Mouse (Mus musculus): ENCODE results near the gene Pgam1. TPM values are rescaled to one million over a fixed set of nuclear protein-coding genes. Genes with fewer than 3 reads are reported as not detected.
A peak's percentile ranks its signal among the peaks of the same experiment; 100 is the strongest.

The Pgam1 gene
- polyA plus RNA-seq, 1 experiment from 2014 or later, result 595 TPM

DNA sequence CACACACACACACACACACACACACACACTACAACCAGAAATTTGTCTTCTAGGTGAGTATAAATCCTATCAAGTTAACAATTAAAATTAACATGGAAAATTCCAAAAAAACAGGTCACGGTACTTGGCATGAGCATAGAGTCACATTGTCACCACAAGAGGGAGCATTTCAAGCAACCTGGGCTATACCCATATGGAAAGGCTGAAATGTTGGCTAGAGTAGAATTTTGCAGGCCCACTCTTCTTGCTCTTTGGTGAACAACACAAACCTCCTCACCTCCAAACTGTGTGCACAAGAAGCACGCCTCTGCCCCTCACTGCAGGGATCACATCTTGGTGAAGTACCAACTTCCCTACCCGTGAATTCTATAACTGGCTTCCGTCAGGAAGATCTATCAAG is 12.9 kb upstream of the Pgam1 start:
- ATAC-seq (ENCODE audit: low FRiP score, low read depth), result no peak
- Histone ChIP-seq H3K4me2 (replicated peaks) (no peak overlapping the region), H3K36me3 (no peaks in the 10 kb centered on the region), H3K9me3 (no peaks in the 10 kb centered on the region), H3K27ac (no peak overlapping the region), H3K27me3 (no peaks in the 10 kb centered on the region), H3K4me1 (peaks cover 16% of the 10 kb centered on the region), H3K9ac (no peak overlapping the region), H3K4me3 (no peak overlapping the region)
- 49% methylated on average over 4 of the region's 4 CpGs for WGBS

DNA sequence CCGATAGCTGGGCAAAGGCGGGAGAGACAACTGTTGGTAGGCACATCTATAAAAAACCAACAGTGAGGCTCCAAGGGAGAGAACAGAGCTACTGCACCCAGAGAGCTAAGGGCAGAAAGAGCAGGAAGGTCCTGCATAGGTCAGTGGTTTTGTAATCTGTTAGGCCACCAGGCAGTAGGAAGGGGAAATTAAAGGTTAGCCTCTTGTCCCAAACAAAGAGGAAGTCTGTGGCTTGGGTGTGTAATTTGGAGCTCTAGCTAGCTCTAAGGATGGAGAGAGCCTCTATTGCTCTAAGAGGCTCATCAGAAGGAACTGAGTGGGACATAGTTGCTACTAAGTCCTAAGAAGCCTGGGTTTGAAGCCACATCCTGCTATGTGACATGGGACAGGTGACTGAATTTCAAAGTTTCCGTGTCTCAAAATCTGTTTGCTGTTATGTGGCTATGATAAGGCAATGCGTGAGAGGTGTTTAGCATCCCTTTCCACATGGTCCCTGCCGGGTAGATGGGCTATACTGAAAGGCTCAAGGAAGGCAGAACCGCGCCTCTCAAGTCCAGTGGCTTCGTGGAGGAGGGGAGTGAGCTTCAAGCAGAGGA is 11.1 kb upstream of the Pgam1 start:
- H3K36me3 ChIP-seq, result no peaks in the 10 kb centered on the region
- no peaks in the 10 kb centered on the region for H3K9me3 ChIP-seq
- H3K27me3 ChIP-seq, result no peaks in the 10 kb centered on the region
- no peak overlapping the region for H3K27ac ChIP-seq
- no peak overlapping the region for H3K4me3 ChIP-seq
- H3K4me2 ChIP-seq (replicated peaks), result no peak overlapping the region
- no peak overlapping the region for H3K9ac ChIP-seq
- peaks cover 5% of the 10 kb centered on the region; the same call in 1 of the 2 replicates for H3K4me1 ChIP-seq
- 86% methylated on average over 8 of the region's 8 CpGs for WGBS
- no peak for ATAC-seq (ENCODE audit: low FRiP score, low read depth)

DNA sequence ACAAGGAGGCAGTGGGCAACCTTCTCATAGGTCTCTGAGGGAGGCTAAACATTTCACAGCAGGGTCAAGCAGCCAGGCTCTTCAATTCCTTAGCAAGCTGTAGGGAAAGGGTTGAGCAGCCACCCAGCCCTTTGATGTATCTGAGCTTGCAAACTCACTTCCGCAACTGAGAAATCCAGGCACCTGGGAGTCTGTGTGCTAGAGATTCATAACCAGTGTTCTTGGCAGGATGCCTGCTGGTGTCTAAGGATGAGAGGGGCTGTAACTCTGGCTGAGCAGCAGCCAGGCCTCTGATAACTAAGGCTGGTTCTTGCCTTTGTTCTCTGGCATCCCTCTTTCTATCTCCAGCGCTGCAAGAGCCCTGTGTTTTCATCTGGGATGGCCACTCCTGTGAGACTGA is 10.0 kb upstream of the Pgam1 start:
- no peak overlapping the region for H3K4me3 ChIP-seq
- no peaks in the 10 kb centered on the region for H3K9me3 ChIP-seq
- H3K4me2 ChIP-seq (replicated peaks), result no peak overlapping the region
- WGBS, result 24% methylated on average over 2 of the region's 2 CpGs
- ATAC-seq (ENCODE audit: low FRiP score, low read depth), result no peak
- H3K4me1 ChIP-seq, result no peaks in the 10 kb centered on the region
- H3K36me3 ChIP-seq, result no peaks in the 10 kb centered on the region
- no peak overlapping the region for H3K27ac ChIP-seq
- no peak overlapping the region for H3K9ac ChIP-seq
- H3K27me3 ChIP-seq, result no peaks in the 10 kb centered on the region

DNA sequence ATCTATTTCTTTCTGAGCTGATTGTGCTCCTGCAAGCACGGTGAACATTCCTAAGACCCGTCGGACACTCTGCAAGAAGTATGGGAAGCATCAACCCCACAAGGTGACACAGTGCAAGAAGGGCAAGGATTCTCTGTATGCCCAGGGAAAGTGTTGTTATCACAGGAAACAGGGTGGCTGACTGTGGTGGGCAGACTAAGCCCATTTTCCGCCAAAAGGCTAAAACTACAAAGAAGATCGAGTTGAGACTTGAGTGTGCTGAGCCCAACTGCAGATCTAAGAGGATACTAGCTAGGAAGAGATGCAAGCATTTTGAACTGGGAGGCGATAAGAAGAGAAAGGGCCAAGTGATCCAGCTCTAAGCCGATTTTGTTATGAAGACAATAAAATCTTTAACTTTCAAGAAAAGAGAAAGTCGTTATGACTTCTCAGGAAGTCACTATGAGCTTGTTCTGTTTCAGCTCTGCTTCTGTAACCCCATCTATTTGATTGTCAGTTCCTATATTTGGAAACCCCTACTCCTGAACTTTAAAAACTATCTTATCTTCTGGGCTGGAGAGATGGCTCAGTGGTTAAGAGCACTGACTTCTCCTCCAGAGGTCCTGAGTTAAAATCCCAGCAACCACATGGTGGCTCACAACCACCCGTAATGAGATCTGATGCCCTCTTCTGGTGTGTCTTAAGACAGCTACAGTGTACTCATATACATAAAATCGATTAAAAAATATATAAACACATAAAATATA is 8.7 kb upstream of the Pgam1 start:
- Histone ChIP-seq H3K9ac (no peak overlapping the region), H3K9me3 (no peaks in the 10 kb centered on the region)
- ATAC-seq (ENCODE audit: low FRiP score, low read depth), result no peak

DNA sequence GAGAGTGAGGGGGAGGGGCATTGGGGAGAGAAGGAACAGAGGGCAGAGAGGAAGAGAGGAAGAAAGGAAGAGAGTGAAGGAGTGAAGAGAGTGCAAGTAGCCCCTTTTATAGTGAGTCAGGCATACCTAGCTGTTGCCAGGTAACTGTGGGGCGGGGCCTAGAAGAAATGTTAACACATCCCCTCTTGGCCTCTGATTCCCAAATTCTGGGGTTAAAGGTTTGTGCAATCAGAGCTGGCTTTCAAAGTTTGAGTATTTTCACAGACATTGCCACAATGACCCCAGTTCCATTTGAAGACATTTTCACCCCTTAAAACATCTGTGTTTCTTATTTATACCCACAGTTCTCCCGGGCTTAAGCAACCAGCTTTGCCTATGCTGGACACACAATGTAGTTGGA is 6.5 kb upstream of the Pgam1 start:
- H3K4me1 ChIP-seq, result no peaks in the 10 kb centered on the region
- H3K36me3 ChIP-seq, result no peaks in the 10 kb centered on the region
- 86% methylated on average over 2 of the region's 2 CpGs for WGBS
- H3K9me3 ChIP-seq, result no peaks in the 10 kb centered on the region
- no peaks in the 10 kb centered on the region for H3K27me3 ChIP-seq
- H3K4me2 ChIP-seq (replicated peaks), result no peak overlapping the region
- no peak overlapping the region for H3K27ac ChIP-seq
- H3K4me3 ChIP-seq, result no peak overlapping the region
- ATAC-seq (ENCODE audit: low FRiP score, low read depth), result no peak
- H3K9ac ChIP-seq, result no peak overlapping the region

More for the DNA sequence above, 8.7 kb upstream of the Pgam1 start:
- H3K4me3 ChIP-seq, result no peak overlapping the region
- no peaks in the 10 kb centered on the region for H3K27me3 ChIP-seq
- no peaks in the 10 kb centered on the region for H3K4me1 ChIP-seq
- WGBS, result 84% methylated on average over 10 of the region's 10 CpGs
- H3K36me3 ChIP-seq, result no peaks in the 10 kb centered on the region
- no peak overlapping the region for H3K4me2 ChIP-seq (replicated peaks)
- H3K27ac ChIP-seq, result no peak overlapping the region

DNA sequence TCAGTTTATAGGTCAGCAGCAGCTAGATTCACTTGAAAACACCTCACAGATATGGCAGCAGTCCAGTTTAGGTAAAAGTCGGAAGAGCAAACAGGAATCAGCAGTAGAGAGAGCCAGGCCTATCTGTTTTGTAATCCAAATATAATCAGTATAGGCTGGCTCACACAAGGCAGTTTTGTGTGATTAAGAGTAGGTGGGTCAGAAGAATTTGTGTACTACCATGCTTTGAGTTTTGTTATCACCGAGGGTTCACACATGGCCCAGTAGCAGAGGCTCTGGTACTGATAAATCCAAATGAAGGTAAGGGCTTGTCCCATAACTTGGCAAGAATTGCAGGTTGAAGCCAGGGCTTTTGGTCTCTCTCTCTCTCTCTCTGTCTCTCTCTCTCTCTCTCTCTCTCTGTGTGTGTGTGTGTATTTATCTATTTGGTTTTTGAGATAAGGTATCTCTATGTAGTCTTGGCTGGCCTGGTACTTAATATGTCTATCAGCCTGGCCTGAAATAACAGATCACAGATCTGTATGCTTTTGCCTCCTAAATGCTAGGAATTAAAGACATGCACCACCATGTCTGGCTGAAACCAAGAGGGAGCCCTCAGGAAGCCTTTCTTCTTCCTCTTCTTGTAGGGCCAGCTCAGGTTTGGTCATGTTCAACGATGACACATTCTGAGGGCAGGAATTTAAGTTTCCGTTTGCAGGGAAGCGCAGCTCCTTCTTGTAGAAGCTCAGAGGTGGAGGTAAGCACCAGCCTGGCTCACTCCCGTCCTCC is 5.2 kb upstream of the Pgam1 start:
- Histone ChIP-seq H3K27ac (no peak overlapping the region), H3K4me3 (no peak overlapping the region), H3K36me3 (no peaks in the 10 kb centered on the region), H3K9ac (no peak overlapping the region), H3K4me2 (replicated peaks) (no peak overlapping the region), H3K9me3 (no peaks in the 10 kb centered on the region), H3K4me1 (no peaks in the 10 kb centered on the region), H3K27me3 (no peaks in the 10 kb centered on the region)
- no peak for ATAC-seq (ENCODE audit: low FRiP score, low read depth)
- WGBS, result 55% methylated on average over 6 of the region's 6 CpGs

DNA sequence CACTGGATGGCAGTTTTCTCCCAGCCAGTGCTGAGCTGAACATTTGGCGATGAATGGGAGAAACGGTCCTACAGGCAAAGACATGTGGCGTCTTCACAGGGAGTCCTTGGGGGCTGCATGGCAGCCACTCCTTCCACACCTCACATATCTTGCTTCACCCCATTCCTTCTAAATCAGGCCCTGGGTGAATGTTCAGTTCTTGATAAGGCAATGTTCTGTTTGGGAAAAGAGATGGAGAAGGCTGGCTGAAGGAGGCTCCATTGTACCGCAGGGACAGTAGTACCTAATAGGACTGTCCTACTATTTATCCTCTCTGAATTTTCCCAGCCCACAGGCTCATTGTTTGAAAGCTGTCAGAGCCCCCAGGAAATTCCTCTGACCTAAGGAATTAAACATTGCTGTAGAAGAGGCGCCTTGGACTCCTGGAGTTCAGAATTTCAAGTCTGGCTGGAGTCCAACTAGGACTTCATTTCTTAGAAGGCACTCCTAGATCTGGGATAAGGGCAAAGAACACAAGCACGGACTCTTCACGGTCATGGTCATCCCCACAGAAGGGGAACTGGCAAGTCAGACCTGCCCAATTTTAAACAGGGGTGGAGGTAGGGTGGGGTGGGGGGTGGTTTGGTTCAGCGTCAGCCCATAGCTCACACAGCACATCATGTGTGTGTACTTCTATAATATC is 4.5 kb upstream of the Pgam1 start:
- Histone ChIP-seq H3K4me1 (no peaks in the 10 kb centered on the region), H3K4me2 (replicated peaks) (no peak overlapping the region), H3K9me3 (no peaks in the 10 kb centered on the region), H3K36me3 (no peaks in the 10 kb centered on the region), H3K27ac (no peak overlapping the region), H3K4me3 (no peak overlapping the region), H3K9ac (no peak overlapping the region), H3K27me3 (no peaks in the 10 kb centered on the region)
- ATAC-seq (ENCODE audit: low FRiP score, low read depth), result no peak
- 56% methylated on average over 8 of the region's 8 CpGs for WGBS

DNA sequence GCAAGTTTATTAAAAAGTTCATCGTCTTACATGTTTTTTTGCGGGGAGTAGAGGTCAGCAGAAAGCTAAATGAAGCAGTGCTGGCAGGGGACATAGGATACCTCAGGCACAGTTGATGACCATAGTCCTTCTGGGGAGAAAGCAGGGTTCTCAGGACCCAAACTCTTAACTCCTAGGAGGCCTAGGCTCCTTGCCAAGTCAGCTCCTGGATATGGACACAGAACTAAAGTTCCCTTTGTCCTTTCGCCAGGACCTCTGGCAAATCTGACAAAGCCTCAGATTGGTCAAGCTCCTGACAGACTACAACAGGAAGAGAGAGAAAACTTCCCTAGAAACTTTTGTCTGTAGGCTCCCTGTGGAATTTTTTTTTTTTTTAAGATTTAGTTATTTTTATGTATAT is 3.0 kb upstream of the Pgam1 start:
- WGBS, result 77% methylated on average over 3 of the region's 3 CpGs
- Histone ChIP-seq H3K4me2 (replicated peaks) (no peak overlapping the region), H3K9ac (no peak overlapping the region), H3K36me3 (peaks cover 3% of the 10 kb centered on the region; the same call in 1 of the 2 replicates), H3K9me3 (no peaks in the 10 kb centered on the region), H3K4me1 (peaks cover 11% of the 10 kb centered on the region), H3K27ac (no peak overlapping the region), H3K27me3 (no peaks in the 10 kb centered on the region), H3K4me3 (no peak overlapping the region)
- ATAC-seq (ENCODE audit: low FRiP score, low read depth), result no peak

DNA sequence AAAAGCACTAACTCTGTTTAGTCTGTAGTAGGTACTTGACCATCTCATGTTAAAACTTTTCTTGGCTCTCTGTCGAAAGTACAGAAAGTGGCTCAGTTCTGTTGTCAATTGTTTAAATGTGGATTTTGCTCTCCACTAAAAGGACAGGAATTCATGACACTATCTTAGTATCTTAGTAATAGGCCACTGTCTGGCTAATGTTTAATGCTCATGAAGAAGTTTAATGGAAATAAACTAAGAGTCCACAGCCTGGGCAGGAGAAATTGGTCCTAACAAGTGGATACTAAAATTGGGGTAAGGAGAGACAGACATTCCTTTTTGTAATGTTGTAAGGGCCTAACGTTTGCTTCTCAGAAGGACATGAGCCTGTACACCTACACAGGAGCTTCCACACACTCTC is 1.3 kb upstream of the Pgam1 start:
- WGBS, result 85% methylated on average over 2 of the region's 2 CpGs
- Histone ChIP-seq H3K4me1 (peaks cover 28% of the 10 kb centered on the region), H3K27me3 (no peaks in the 10 kb centered on the region), H3K4me3 (no peak overlapping the region), H3K27ac (no peak overlapping the region), H3K9ac (no peak overlapping the region), H3K4me2 (replicated peaks) (no peak overlapping the region), H3K9me3 (no peaks in the 10 kb centered on the region), H3K36me3 (peaks cover 12% of the 10 kb centered on the region)
- no peak for ATAC-seq (ENCODE audit: low FRiP score, low read depth)

DNA sequence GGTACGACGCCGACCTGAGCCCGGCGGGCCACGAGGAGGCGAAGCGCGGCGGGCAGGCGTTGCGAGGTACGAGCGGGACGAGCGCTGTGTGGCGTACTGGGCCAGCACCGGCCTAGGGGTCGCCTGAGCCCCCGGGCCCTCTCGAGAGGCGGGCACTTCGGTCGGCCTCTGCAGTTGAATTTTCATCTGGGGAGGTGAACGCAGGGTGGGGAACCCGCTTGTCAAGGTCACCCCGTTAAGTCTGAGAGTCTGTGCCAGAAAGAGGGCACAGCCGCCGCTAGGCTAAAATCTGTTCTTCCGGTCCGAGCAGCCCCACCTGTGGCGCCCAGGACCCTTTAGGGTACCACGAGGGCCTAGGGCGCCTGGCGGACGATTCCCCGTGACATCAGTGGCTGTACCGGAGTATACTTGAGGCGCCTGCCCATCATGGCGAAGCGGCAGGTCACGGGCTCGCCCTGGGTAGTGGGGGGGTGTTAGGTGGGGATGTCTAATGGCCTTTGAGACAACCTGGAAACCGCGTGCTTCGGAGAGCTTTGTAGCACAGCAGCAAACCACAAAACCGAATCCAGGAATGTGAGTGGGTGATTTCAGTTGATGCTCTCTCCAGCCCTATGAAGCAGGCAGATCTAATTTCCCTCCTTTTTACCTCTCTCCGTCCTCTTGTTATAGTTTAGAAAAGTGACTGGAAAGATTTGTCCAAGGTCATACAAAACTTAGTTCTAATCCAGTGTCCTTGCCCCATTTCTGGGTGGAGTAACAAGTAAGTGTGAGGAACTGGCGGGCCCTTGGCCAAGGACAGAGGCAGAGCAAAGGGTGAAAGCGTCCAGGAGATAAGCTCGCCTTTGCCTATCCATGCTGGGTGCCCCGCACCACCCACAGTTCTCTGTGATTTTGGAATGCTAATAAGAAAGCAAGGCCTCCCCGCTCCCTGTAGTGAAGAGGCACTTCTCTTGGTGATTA is 678 bp downstream of the Pgam1 start:
- WGBS, result under 1% methylated on average over 53 of the region's 53 CpGs
- Histone ChIP-seq H3K4me1 (peaks cover 28% of the 10 kb centered on the region), H3K4me2 (replicated peaks) (peak overlapping the region; percentile 94), H3K27me3 (no peaks in the 10 kb centered on the region), H3K27ac (peak overlapping the region; percentile 85), H3K9me3 (no peaks in the 10 kb centered on the region), H3K4me3 (peak overlapping the region; percentile 99), H3K36me3 (peaks cover 30% of the 10 kb centered on the region), H3K9ac (peak overlapping the region; percentile 97)
- ATAC-seq (ENCODE audit: low FRiP score, low read depth), result peak; percentile 76
